Mouse (Mus musculus): ENCODE data around the gene Cobll1.

The Cobll1 gene

DNA sequence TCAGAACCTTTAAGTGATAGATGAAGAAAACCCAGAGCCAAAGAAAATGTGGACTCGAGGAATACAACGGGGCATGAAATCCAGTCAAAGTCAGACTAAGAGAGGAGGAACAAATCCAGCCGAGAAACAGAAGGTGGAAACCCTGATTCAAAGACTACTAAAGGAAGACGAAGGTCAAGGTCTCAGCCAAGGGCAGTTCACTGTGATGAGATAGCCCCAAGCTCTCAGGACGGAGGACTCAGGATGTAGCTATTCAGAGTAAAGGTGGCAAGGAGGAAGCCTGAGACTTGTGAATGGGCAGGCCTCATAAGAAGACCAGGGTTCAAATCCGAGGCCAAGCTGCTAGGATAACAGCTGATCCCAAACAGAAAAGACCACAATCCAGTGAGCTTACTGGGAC lies 90.3 kb downstream of the Cobll1 start:
- no peak for DNase-seq (ENCODE audit: low read depth, low spot score)

- DNase-seq (ENCODE audit: low read depth, low spot score) = no peak
These were observed 91.8 kb downstream of the Cobll1 start for GRCm38 (mm10) chr2:65147431-65147830.

DNA sequence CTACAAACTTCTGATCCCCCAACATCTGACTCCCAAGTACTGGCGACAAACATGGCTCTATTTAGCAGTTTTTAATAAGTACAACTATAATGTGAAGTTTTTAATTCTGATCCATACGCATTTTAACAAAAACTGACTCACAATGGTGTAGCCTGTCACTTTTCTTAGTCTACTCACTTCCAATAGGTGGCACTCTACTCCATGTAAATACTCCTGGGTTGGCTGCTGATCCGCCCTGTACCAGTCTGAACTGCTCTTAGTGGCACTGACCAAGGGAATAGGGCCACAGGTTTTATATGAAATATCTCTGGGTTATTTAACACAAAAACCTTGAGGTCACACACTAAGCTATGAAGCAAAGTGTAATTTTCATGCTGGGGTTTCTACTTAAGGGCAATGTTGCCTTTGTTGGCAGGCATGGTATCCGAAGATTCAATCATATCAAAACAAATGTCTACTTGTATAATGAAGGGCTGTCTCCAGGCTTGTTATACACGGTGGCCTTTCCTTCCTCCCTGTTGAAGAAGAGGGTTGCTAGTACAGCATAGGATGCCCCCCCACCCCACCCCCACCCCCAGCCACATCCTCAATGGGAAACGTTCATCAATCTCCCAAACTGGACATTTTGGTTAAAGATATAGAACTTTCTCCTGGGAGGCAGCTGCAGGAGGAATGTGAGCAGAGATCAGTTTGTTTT lies 93.6 kb downstream of the Cobll1 start:
- no peak for DNase-seq (ENCODE audit: low read depth, low spot score)

DNA sequence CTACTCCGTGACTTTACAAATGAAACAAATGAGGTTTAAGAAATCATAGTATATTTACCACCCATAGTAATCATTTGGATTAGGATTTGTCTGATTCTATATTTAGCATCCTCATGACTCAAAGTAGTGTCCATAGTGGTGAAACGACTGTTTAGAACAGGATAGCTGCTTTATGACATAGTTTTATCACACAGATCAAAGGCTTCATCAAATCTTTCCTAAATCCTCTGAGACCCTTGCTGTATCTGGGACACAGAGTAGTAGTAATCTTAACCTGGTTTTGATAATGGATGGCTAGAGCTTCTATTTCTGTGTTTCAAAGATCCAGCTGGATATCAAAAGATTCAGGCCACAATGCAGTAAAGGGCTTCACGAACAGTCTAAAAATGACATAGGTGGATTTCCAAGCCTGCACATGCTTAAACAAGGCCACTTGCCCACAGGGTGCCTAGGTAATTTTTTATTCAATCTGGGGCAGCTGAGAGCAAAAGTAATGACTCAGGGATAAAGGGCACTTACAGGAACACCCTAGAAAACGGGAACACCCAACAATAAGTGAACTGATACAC lies 98.0 kb downstream of the Cobll1 start:
- DNase-seq (ENCODE audit: low read depth, low spot score) = no peak

DNA sequence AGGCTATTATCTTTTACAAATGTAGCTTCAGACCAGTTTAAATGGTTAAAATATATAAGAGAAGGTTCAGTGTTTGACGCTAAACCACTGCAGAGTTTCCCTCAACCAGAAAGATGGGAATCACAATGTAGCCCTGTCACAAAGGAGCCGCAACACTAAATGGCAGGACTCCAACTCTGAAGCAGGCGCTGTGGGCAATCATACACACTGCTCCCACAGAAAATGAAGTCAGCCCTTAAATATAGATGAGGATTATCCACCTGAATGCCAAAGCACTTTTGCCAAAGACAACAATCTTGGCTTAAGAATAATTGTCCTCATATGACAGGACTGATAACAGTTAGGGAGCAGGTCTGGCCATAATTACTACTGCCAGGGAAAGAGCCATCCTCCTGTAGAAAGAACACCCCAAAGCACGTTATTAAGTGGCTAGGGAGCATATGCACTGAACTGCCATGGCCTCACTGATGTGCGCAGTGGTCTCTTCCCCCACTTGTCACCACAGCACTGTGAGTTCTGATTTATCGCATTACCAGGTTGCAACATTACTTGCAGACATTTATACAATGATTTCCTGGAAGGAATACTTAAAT lies 98.8 kb downstream of the Cobll1 start:
- DNase-seq (ENCODE audit: low read depth, low spot score) = no peak

GRCm38 (mm10) chr2:65139606-65140329 lies 99.4 kb downstream of the Cobll1 start:
- DNase-seq (ENCODE audit: low read depth, low spot score) = no peak

GRCm38 (mm10) chr2:65138992-65139391 lies 100.2 kb downstream of the Cobll1 start:
- no peak for DNase-seq (ENCODE audit: low read depth, low spot score)

GRCm38 (mm10) chr2:65126141-65126783 lies 112.9 kb downstream of the Cobll1 start:
- peak; percentile 45 for DNase-seq (ENCODE audit: low read depth, low spot score)

DNA sequence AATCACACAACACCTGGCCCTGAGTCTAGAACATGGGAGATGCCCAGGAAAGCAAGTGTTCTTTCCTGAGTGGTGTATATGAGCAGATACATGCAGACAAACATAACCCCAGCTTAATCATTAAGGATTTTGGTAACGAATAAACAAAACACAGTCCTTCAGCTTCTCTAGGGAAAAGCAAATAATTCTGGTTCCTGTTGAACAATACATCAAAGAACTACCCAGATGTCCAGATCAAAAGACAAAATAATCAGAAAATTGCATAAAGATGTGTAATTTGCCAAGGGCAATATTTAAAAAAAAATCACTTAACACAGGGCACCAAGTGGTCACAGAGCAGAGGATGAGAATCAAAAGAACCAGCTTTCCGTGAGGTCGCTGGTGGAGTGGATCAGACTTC lies 115.5 kb downstream of the Cobll1 start:
- no peak for DNase-seq (ENCODE audit: low read depth, low spot score)

DNA sequence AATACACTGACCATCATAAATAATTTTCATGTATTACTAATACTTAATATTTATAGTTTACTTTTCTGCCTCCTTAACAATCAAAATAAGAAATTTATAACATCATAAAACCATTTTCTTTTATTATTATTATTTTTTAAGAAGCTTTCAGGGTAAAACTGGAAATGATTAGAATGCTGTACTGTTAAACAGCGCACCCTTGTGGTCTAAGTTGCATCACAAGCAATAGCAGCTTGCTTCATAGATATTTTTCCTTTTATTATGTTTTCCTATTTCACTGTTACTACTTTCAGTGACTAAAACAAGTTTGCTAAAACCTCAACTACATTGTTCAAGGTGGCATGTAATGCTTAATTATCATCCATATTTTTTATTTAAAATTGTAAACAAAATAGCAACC lies 117.8 kb downstream of the Cobll1 start:
- DNase-seq (ENCODE audit: low read depth, low spot score) = peak; percentile 31

- no peak for DNase-seq (ENCODE audit: low read depth, low spot score)
These were observed 118.2 kb downstream of the Cobll1 start for GRCm38 (mm10) chr2:65121012-65121411.

- no peak for DNase-seq (ENCODE audit: low read depth, low spot score)
These were observed 119.1 kb downstream of the Cobll1 start for GRCm38 (mm10) chr2:65120112-65120511.

DNA sequence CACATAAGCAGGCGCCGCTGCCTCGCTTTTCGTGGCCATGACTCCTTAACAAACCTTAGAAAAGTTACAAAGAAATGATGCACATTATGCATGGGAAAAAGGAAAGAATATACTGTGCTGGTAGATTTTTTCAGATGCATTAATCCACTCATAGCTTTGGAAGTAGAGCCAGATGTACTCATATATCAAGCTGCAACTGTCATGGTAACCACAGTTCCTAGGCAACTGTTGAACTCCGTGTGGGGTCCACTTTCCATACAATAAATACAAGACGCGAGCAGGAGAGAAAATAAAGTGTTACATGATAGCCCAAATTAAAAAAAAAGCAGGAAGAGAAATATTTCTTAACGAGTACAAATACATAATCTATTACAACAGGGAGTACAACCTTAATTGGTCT lies 119.5 kb downstream of the Cobll1 start:
- peak; percentile 9 for DNase-seq (ENCODE audit: low read depth, low spot score)

- no peak for DNase-seq (ENCODE audit: low read depth, low spot score)
These were observed 120.1 kb downstream of the Cobll1 start for GRCm38 (mm10) chr2:65119076-65119475.

GRCm38 (mm10) chr2:65117859-65118258 lies 121.3 kb downstream of the Cobll1 start:
- no peak for DNase-seq (ENCODE audit: low read depth, low spot score)

DNA sequence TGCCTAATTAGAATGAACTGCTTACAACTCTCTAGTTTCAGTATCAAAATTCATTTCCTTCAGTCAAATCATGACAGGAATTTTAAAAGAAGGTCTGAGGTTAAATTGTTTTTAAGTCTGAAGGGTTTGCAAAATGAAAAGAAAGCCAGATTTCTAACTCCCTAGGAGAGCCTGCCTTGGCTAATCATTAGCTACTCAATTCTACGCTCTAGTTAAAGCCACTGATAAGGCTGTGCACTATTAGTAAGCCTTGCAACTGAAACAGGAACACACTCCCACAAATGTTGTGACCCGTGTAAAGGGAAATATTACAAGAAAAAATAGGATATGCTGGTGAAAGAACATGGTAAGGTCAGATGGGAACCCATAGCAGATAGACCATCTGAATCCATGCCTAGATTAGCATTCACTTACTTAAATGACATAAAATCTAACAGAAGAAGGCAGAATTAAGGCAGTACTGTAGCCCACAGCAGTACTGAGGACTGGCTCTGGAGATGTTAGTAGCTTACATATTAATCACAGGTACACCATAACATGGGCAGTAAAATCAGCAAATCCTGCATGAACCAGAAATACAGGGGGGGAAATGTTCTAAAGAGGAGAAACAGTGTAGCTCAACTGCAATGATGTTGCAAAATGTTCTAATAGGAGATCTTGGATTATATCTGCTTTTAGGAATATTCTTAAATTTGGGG lies 122.6 kb downstream of the Cobll1 start:
- no peak for DNase-seq (ENCODE audit: low read depth, low spot score)

DNA sequence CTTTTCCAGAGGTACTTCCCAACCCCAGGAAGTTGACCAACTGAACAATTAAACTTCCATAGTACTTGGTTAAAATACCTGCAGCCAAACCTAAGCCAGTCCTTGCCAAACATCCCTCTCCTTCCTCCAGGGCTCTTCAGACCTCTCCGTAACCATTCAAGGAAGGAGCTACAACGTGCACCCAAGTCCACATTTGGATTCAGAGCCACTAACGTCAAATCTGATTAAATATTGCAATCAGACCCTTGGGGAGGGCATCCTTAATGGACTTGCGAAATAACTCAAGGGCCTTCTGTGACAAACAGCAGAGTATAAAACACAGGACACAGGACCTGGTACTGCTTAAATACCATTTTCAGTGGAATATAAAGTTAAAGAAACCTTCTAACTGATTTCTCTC lies 126.0 kb downstream of the Cobll1 start:
- DNase-seq (ENCODE audit: low read depth, low spot score) = no peak

- no peak for DNase-seq (ENCODE audit: low read depth, low spot score)
These were observed 134.6 kb downstream of the Cobll1 start for GRCm38 (mm10) chr2:65104569-65104968.

DNA sequence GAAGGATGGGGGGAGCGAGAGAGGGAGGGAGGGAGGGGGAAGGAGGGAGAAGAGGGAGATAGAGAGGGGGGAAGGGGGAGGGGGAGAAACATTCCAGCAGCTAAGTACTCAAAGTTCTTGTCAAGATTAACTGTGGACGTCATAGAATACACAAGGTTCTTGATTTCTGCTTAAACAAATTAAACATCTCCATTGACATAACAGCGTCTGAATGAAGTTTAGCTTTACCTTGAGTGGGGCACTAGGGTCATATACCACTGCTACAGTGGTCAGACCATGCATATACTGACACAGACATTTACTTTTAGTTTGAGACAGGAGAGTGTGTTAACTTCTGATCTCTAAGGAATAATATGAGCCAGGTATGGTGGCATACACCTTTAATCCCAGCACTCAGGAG lies 135.4 kb downstream of the Cobll1 start:
- no peak for DNase-seq (ENCODE audit: low read depth, low spot score)

DNA sequence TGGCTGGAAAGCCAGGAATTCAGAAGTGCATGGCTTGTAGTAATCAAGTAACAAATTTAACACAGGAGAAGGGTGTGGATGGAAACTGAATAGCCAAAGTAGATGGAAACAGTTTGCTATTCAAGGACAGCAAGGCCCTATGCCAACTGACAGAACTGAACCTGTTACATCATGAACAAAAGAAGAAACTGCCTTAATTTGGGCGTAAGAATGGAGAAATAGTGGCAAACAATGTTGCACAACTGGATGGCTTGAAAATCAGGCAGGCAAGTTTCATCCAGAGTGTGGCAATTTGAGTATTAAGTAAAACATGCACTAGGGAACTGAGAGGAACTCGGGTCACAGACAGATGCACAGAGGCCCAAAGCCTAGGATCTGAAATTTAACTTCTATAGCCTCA lies 137.8 kb downstream of the Cobll1 start:
- DNase-seq (ENCODE audit: low read depth, low spot score) = no peak

GRCm38 (mm10) chr2:65100001-65100400 lies 139.2 kb downstream of the Cobll1 start:
- DNase-seq (ENCODE audit: low read depth, low spot score) = no peak

- no peak for DNase-seq (ENCODE audit: low read depth, low spot score)
These were observed 143.6 kb downstream of the Cobll1 start for GRCm38 (mm10) chr2:65095571-65095970.

Data from telencephalon, adult 2 months (tissue).